Mouse (Mus musculus) stomach, embryonic 14.5 days (tissue): Measurements from ENCODE around the gene Cd209e. TPM values are rescaled to one million over a fixed set of nuclear protein-coding genes. Genes with fewer than 3 reads are reported as not detected.
"Not testable (repeated sequence)": the region's sequence is repeated elsewhere in the genome, so short reads cannot be mapped to it uniquely, and the experiment has no call there.

Experiments used
- ATAC-seq: fragments of 200-750 bp; cut with Nextera tagmentation; 2 replicates; pipeline ENCODE4 v1.8.0; 2017; ENCODE audit warnings: low read depth, moderate TSS enrichment; ENCODE audit not compliant: insufficient number of reproducible peaks, insufficient read depth, low FRiP score
- H3K27ac ChIP-seq: fragments of 300-500 bp; sonication (generic); 2 replicates; pipeline ENCODE4 v1.5.1; 2014; ENCODE audit warnings: mild to moderate bottlenecking, low read length, moderate library complexity, mixed read lengths
- H3K27me3 ChIP-seq: fragments of 300-500 bp; sonication (generic); 2 replicates; pipeline ENCODE4 v1.6.1; 2014; ENCODE audit warnings: low read length, control low read depth, mixed read lengths; ENCODE audit not compliant: control insufficient read depth, insufficient read depth
- H3K36me3 ChIP-seq: fragments of 300-500 bp; sonication (generic); 2 replicates; pipeline ENCODE4 v1.6.1; 2014; ENCODE audit warnings: mild to moderate bottlenecking, control low read depth, low read length, moderate library complexity, mixed read lengths; ENCODE audit not compliant: control insufficient read depth, insufficient read depth
- H3K4me1 ChIP-seq: fragments of 300-500 bp; sonication (generic); 2 replicates; pipeline ENCODE4 v1.6.1; 2014; ENCODE audit warnings: low read length, control low read depth, mixed read lengths; ENCODE audit not compliant: control insufficient read depth, insufficient read depth
- H3K4me2 ChIP-seq: fragments of 300-500 bp; sonication (generic); replicated peaks from 2 replicates; pipeline ENCODE4 v1.6.1; 2014; ENCODE audit warnings: low read depth, low read length, control low read depth
- H3K4me3 ChIP-seq: fragments of 300-500 bp; sonication (generic); 2 replicates; pipeline ENCODE4 v1.5.1; 2014; ENCODE audit warnings: low read depth, low read length, control low read depth
- H3K9ac ChIP-seq: fragments of 300-500 bp; sonication (generic); replicated peaks from 2 replicates; pipeline ENCODE4 v1.6.1; 2014; ENCODE audit warnings: low read depth, mild to moderate bottlenecking, control low read depth, low read length, moderate library complexity, mixed read lengths
- H3K9me3 ChIP-seq: fragments of 300-500 bp; sonication (generic); 2 replicates; pipeline ENCODE4 v1.6.1; 2016; ENCODE audit warnings: low read depth, low read length, control low read depth; ENCODE audit not compliant: control insufficient read depth
- WGBS: fragments of 180-500 bp; shearing (Covaris S2); extraction: QIAGEN DNeasy Blood & Tissue Kit; methylation state at CpG from one replicate; pipeline ENCODE4 v1.1.7; 2014; 5-methylcytosine and 5-hydroxymethylcytosine counted together
- polyA plus RNA-seq: library from polyadenylated mRNA; unstranded; fragments of >200 nt; fragmentation: Nextera tagmentation; extraction: Ambion mirVana; gene quantifications from 2 replicates; pipeline ENCODE4 v1.2.1, GENCODE M21; 2014

Gene Cd209e
- polyA plus RNA-seq, result not detected in 2 replicates

DNA sequence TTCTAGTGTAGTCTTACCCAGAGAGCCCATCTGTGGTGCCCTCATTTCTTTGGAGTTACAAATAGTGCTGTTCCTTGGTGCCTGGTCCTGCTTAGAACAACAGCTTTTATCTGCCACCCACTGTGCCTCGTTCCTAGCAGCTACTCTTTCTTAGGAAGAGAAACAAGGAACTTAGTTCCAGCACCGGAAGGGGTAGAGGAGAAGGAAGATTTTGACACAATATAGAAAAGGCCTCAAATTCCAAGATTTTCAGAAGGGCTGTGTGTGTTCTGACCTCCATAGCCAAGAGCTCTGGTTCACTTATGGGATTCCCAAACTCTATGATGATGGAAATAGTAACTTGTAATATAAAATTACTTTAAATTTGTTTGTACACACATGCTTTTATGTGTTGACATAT lies at the start of gene Cd209e:
Gene Cd209e, minus strand, starts transcription at position 101 of the 400 bp plus-strand sequence.
- Histone ChIP-seq H3K36me3 (no peaks in the 10 kb centered on the region), H3K4me2 (no peak within 1 kb of the TSS), H3K27me3 (no peaks in the 10 kb centered on the region), H3K4me1 (no peaks in the 10 kb centered on the region), H3K9ac (no peak within 1 kb of the TSS), H3K4me3 (no peak within 1 kb of the TSS), H3K27ac (no peak within 1 kb of the TSS), H3K9me3 (no peaks in the 10 kb centered on the region)
- no peak for ATAC-seq
- WGBS, result 71% methylated on average over 2 of the region's 2 CpGs

DNA sequence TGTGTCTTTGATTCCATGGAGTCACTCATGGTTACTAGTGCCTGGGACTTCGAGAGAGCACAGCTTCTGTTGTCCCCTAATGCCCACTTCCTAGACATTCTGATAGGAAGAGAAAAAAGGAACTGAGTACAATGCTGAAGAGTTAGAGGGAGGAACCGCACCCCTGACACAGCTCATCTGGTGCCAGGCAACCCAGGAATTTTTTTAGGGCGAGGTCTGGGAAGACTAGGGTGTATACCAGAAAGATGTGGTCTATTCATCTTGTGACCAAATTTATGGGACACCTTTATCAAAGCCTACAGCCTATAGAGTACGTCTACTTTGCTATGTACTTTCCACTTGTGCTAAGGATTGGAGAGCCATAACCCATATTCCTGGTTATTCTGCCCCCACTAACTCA lies 24.3 kb upstream of the Cd209e start, which contains the start of gene Cd209d:
Gene Cd209d, minus strand, starts transcription at position 101 of the 400 bp plus-strand sequence.
- H3K9ac ChIP-seq, result no peak within 1 kb of the TSS
- H3K36me3 ChIP-seq, result no peaks in the 10 kb centered on the region
- H3K27me3 ChIP-seq, result no peaks in the 10 kb centered on the region
- H3K27ac ChIP-seq, result no peak within 1 kb of the TSS
- H3K4me2 ChIP-seq, result no peak within 1 kb of the TSS
- H3K9me3 ChIP-seq, result no peaks in the 10 kb centered on the region
- no peak for ATAC-seq
- no peaks in the 10 kb centered on the region for H3K4me1 ChIP-seq
- 68% methylated on average over 4 of the region's 4 CpGs for WGBS
- H3K4me3 ChIP-seq, result no peak within 1 kb of the TSS

DNA sequence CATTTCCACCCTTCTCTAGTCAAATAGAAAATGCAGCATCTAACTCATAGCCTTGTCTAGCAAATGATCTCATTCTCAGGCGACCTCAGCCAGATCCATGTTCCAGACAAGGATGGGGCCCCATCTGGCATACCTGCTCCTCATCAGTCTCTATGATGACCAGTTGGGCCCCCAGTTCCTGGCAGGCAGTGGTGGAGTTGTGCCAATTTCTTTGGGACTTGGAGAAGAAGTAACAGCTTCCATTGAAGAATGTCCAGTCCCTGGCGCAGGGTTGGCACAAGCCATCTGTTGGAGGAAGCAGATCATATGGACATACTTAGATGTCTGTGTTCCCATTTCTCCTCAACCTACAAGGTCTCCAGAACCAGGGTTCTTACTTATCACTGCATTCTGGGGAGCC lies 22.0 kb upstream of the Cd209e start:
- H3K4me1 ChIP-seq, result no peaks in the 10 kb centered on the region
- no peaks in the 10 kb centered on the region for H3K36me3 ChIP-seq
- no peak overlapping the region for H3K4me2 ChIP-seq
- H3K4me3 ChIP-seq, result no peak overlapping the region
- no peaks in the 10 kb centered on the region for H3K9me3 ChIP-seq
- ATAC-seq, result no peak
- H3K27me3 ChIP-seq, result no peaks in the 10 kb centered on the region
- H3K9ac ChIP-seq, result no peak overlapping the region
- no peak overlapping the region for H3K27ac ChIP-seq
- WGBS, result 72% methylated on average over 2 of the region's 2 CpGs

DNA sequence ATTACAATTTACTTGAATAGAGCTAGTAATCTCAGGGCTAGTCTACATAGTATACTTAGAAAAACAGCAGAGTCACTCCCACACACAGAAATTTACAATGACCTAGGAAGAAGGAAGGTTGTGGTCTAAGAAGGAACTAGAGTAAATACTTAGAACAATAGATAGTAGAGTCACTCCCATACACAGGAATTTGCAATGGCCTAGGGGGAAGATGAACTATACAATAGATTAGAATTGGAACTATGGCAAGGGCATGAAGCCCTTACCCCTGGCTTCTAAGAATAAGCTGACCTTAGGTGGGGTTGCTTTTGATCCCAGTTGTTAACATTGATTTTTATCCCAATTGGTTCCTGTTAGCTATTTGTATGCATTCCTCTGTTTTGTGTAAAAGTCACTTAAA lies 8.6 kb upstream of the Cd209e start:
- not testable (repeated sequence) for H3K4me2 ChIP-seq, ATAC-seq, H3K27ac ChIP-seq, H3K27me3 ChIP-seq, H3K4me1 ChIP-seq, H3K9me3 ChIP-seq, H3K4me3 ChIP-seq, H3K9ac ChIP-seq, H3K36me3 ChIP-seq

DNA sequence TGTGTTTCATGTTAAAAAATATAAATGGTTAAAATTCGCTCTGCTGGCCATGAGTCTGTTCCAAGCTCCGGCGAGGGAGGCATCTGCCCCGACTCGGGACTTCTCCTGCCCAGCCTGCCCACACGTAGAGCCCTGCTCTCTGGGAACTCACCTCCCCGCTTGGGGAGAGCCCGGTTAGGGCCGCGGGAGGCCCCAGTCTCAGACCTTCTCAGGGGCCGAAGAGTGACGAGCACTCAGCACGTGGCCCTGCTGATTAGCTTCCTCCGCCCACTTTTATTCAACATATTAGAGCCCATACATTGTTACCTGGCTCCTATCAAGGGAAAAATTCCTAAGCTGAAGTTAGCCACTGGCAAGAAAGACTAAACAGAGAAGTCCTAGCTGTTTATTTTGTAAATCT lies 51.0 kb downstream of the Cd209e start:
- H3K9ac ChIP-seq, result no peak overlapping the region
- no peak overlapping the region for H3K27ac ChIP-seq
- no peak overlapping the region for H3K4me2 ChIP-seq
- WGBS, result 90% methylated on average over 14 of the region's 14 CpGs
- no peak for ATAC-seq
- H3K4me1 ChIP-seq, result no peaks in the 10 kb centered on the region
- peaks cover 3% of the 10 kb centered on the region; the same call in 1 of the 2 replicates for H3K9me3 ChIP-seq
- no peak overlapping the region for H3K4me3 ChIP-seq
- H3K36me3 ChIP-seq, result no peaks in the 10 kb centered on the region
- H3K27me3 ChIP-seq, result no peaks in the 10 kb centered on the region

Other genes starting within 250 kb of the Cd209e start
- 49.7 and 53.9 TPM in 2 replicates for gene Xab2, start 233.0 kb downstream of the Cd209e start, polyA plus RNA-seq
- 92.0 and 106 TPM in 2 replicates for gene Pet100, start 232.8 kb downstream of the Cd209e start, polyA plus RNA-seq
- gene Pcp2, start 228.8 kb downstream of the Cd209e start, polyA plus RNA-seq, result 0.56 TPM in 1 of 2 replicates, not detected in the other
- 92.1 and 103 TPM in 2 replicates for gene Stxbp2, start 223.4 kb downstream of the Cd209e start, polyA plus RNA-seq
- 0.31 TPM in 1 of 2 replicates, not detected in the other for gene Retn, start 198.5 kb downstream of the Cd209e start, polyA plus RNA-seq
- 0.27 and 0.62 TPM in 2 replicates for gene Mcemp1, start 188.6 kb downstream of the Cd209e start, polyA plus RNA-seq
- gene Fcor, start 181.9 kb downstream of the Cd209e start, polyA plus RNA-seq, result 15.2 and 19.4 TPM in 2 replicates
- 27.5 and 30.6 TPM in 2 replicates for gene Trappc5, start 178.0 kb downstream of the Cd209e start, polyA plus RNA-seq
- gene Fcer2a, start 160.1 kb downstream of the Cd209e start, polyA plus RNA-seq, result not detected in 2 replicates
- gene Clec4g, start 133.7 kb downstream of the Cd209e start, polyA plus RNA-seq, result not detected in 2 replicates
- not detected in 2 replicates for gene Cd209a, start 105.3 kb downstream of the Cd209e start, polyA plus RNA-seq
- not detected in 2 replicates for gene Cd209d, start 24.2 kb upstream of the Cd209e start, polyA plus RNA-seq
- not detected in 2 replicates for gene Cd209b, start 72.5 kb upstream of the Cd209e start, polyA plus RNA-seq
- gene Cd209c, start 100.4 kb upstream of the Cd209e start, polyA plus RNA-seq, result 0.60 and 0.95 TPM in 2 replicates